In genomic region chr4:129926544-129926943, GRCm38 (mm10) we compare ENCODE assay signal across 12 mouse cellular contexts. TPM values are rescaled to one million over a fixed set of nuclear protein-coding genes. Genes with fewer than 3 reads are reported as not detected.
DNase-seq lines count a peak whose midpoint lies in the region; ATAC-seq lines count a peak whose summit lies in the region.
"Had no signal": no experiment of that assay in that cellular context is flagged by ENCODE, and none has a peak within 500 bp of the region (broad histone marks: within the 10 kb centered on the region; RNA-seq: fewer than 3 reads in every experiment).

No protein-coding gene starts in this region.

- no peaks in the 10 kb centered on the region for H3K27me3 ChIP-seq in heart, embryonic 11.5 days (ENCODE audit: control insufficient read depth, insufficient read depth, low read length)

- intact Hi-C loops in left cerebral cortex, postnatal 4 days (cut with DNase I) = no loop called here

- peak overlapping the region; percentile 9; the same call in 1 of the 2 replicates for H3K4me2 ChIP-seq in heart, embryonic 11.5 days
- H3K4me2 ChIP-seq: hindbrain, embryonic 14.5 days had no signal

- H3K9ac ChIP-seq in heart, embryonic 11.5 days (ENCODE audit: low read depth, low read length) = no peak overlapping the region
- H3K9ac ChIP-seq: hindbrain, embryonic 14.5 days had no signal

- DNase-seq in adrenal gland, postnatal 25 days = peak; percentile 26
- no peak for DNase-seq in adrenal gland, postnatal 10 days
- peak; percentile 62 to 63 for DNase-seq in B cell, adult 2 months
- no peak for DNase-seq in c-Kit-positive CD71-positive TER-119-positive erythroid progenitor cells, embryonic 14.5 days (ENCODE audit: low spot score)
- no peak for DNase-seq in left cerebral cortex, postnatal 4 days
- DNase-seq: cerebellum, adult 9-11 months; right cerebral cortex, postnatal 14 days had no signal

- no peaks in the 10 kb centered on the region for H3K36me3 ChIP-seq in heart, embryonic 11.5 days (ENCODE audit: control insufficient read depth, insufficient read depth, low read length)

- peak; percentile 73 for ATAC-seq in heart, embryonic 11.5 days (replicated peaks; ENCODE audit: insufficient number of reproducible peaks, low FRiP score, low TSS enrichment)
- 0 out of 2 replicates have a peak, but pooled peaks have one; percentile 22 for ATAC-seq in megakaryocyte progenitor cell, adult 5-6 weeks (replicated peaks; ENCODE audit: poor library complexity)
- ATAC-seq in monocyte, adult 5-6 weeks (replicated peaks; ENCODE audit: insufficient number of reproducible peaks, low FRiP score, low TSS enrichment, poor library complexity, severe bottlenecking) = no peak

- peaks cover 27% of the 10 kb centered on the region for H3K4me1 ChIP-seq in heart, embryonic 11.5 days (ENCODE audit: control insufficient read depth, insufficient read depth, low read length)

- H3K4me3 ChIP-seq in heart, embryonic 11.5 days (ENCODE audit: low read depth, low read length) = no peak overlapping the region

- H3K9me3 ChIP-seq in heart, embryonic 11.5 days (replicated peaks; ENCODE audit: control insufficient read depth, low read length) = no peaks in the 10 kb centered on the region; the same call in 1 of the 2 replicates

- H3K27ac ChIP-seq in heart, embryonic 11.5 days (ENCODE audit: low read depth, low read length) = peak overlapping the region; percentile 80
- H3K27ac ChIP-seq: hindbrain, embryonic 14.5 days had no signal

- 6% methylated on average over 8 of the region's 8 CpGs for WGBS in heart, embryonic 11.5 days (ENCODE audit: insufficient replicate concordance)

RNA-seq across cellular contexts. Expression of gene Spocd1, which starts 2.5 kb away (rescaled TPM):
- total RNA-seq in adrenal gland, postnatal 25 days (2021) = 0.86 and 3.4 TPM in 2 replicates
- under 1 TPM; 0.15 to 0.30 TPM for total RNA-seq in adrenal gland, postnatal 10 days (2021)
- polyA plus RNA-seq in heart, embryonic 11.5 days (2014; fragmentation: Nextera tagmentation; extraction: Ambion mirVana) = 0.34 and 0.38 TPM in 2 replicates
- total RNA-seq in megakaryocyte progenitor cell, adult 5-6 weeks (2015) = 0.05 and 0.49 TPM in 2 replicates
- total RNA-seq in megakaryocyte progenitor cell, adult 5-6 weeks (2017) = 0.04 and 0.81 TPM in 2 replicates
- not detected in 3 replicates for total RNA-seq in monocyte, adult 5-6 weeks (2017)
- total RNA-seq in left cerebral cortex, postnatal 4 days (2021) = under 1 TPM in 1 of 2 experiments, not detected in 1; 0.24 TPM
- polyA plus RNA-seq: hindbrain, embryonic 14.5 days; liver, embryonic 16.5 days had no signal

RNA-seq across cellular contexts. Expression of gene Adgrb2, which starts 58.1 kb away (rescaled TPM):
- total RNA-seq in adrenal gland, postnatal 25 days (2021) = 22.7 and 29.8 TPM in 2 replicates
- 10 to 100 TPM; 13.4 to 16.4 TPM for total RNA-seq in adrenal gland, postnatal 10 days (2021)
- 2.5 TPM in 2 replicates for polyA plus RNA-seq in heart, embryonic 11.5 days (2014; fragmentation: Nextera tagmentation; extraction: Ambion mirVana)
- not detected in 2 replicates for total RNA-seq in megakaryocyte progenitor cell, adult 5-6 weeks (2015)
- 0.41 TPM in 1 of 2 replicates, not detected in the other for total RNA-seq in megakaryocyte progenitor cell, adult 5-6 weeks (2017)
- total RNA-seq in monocyte, adult 5-6 weeks (2017) = 2.0 to 2.3 TPM in 2 of 3 replicates, not detected in the other
- 100 to 1,000 TPM; 235 to 263 TPM for total RNA-seq in left cerebral cortex, postnatal 4 days (2021)
- polyA plus RNA-seq: liver, embryonic 16.5 days had no signal

Comparison
In these comparisons a context has a peak if more than half of its experiments do, and no peak if none do; other contexts are left out.
1. DNase-seq: peak in adrenal gland, postnatal 25 days (single experiment) and B cell, adult 2 months (2 of 2); none in adrenal gland, postnatal 10 days (single experiment), c-Kit-positive CD71-positive TER-119-positive erythroid progenitor cells, embryonic 14.5 days (single experiment) and left cerebral cortex, postnatal 4 days (single experiment).